8 mouse cellular contexts compared by ENCODE assay signal in the genomic region with DNA sequence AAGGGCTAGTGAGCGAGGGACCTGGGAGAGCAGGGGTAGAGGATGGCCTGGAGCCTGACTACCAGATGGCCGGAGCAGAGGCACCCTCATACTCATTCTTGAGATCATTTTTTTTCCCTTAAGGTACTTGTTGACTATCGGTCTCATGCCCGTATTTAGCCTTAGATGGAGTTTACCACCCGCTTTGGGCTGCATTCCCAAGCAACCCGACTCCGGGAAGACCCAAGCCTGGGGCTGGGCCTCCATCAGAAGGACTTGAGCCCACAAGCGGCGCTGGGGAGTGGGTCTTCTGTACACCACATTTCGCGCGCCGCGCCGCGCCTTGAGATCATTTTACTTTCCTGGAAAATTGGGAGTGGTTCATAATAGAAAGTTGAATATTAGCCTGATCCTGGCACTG.
DNase-seq lines count a peak whose midpoint lies in the region; ATAC-seq and TF ChIP-seq lines count a peak whose summit lies in the region.

No protein-coding gene starts in this region.

- H3K9me3 ChIP-seq in MEL (replicated peaks; ENCODE audit: insufficient read depth, low read length) = no peaks in the 10 kb centered on the region
- H3K9me3 ChIP-seq in lung, embryonic 14.5 days (ENCODE audit: low read depth, low read length) = peaks cover 2% of the 10 kb centered on the region; the same call in 1 of the 2 replicates

- no peaks in the 10 kb centered on the region for H3K36me3 ChIP-seq in MEL (ENCODE audit: control insufficient read depth in 1 of 2, insufficient read depth in 2 of 2, low read length in 2 of 2)
- H3K36me3 ChIP-seq in lung, embryonic 14.5 days (ENCODE audit: insufficient read depth) = no peaks in the 10 kb centered on the region

- peak in 1 of 3 experiments; percentile 22; a peak in 2 of 6 replicates for TF ChIP-seq CTCF in MEL (IDR thresholded peaks at IDR 0.05 in 2 of 3, conservative IDR thresholded peaks at IDR 0.05 in 1 of 3; ENCODE audit: control insufficient read depth in 1 of 3, insufficient read depth in 1 of 3, low read depth in 2 of 3, low read length in 3 of 3, poor library complexity in 1 of 3, severe bottlenecking in 1 of 3)
- TF ChIP-seq CTCF in lung, embryonic 14.5 days (IDR thresholded peaks at IDR 0.05; ENCODE audit: low read depth) = no peak

- peak; percentile 80 to 91 for ATAC-seq in hematopoietic stem cell, adult 5-6 weeks (replicated peaks in 1 of 2; ENCODE audit: insufficient read depth in 1 of 2, low FRiP score in 2 of 2, low TSS enrichment in 1 of 2, low read depth in 1 of 2, poor library complexity in 2 of 2, severe bottlenecking in 2 of 2)
- ATAC-seq in lung, embryonic 14.5 days (ENCODE audit: insufficient read depth) = peak; percentile 93

- no peak overlapping the region for H3K4me2 ChIP-seq in lung, embryonic 14.5 days

- H3K79me2 ChIP-seq in MEL (ENCODE audit: control insufficient read depth, insufficient read depth, low read length, poor library complexity) = no peaks in the 10 kb centered on the region

- no peak for TF ChIP-seq EP300 in MEL (IDR thresholded peaks at IDR 0.05; ENCODE audit: low read depth in 1 of 2, low read length in 2 of 2)

- no peak overlapping the region for H3K4me3 ChIP-seq in MEL (ENCODE audit: control insufficient read depth in 1 of 2, insufficient read depth in 1 of 2, low read depth in 2 of 2, low read length in 2 of 2)
- no peak overlapping the region for H3K4me3 ChIP-seq in lung, embryonic 14.5 days (ENCODE audit: low read depth, low read length)

- 92% methylated on average over 16 of the region's 16 CpGs for WGBS in lung, embryonic 14.5 days

- no peak for TF ChIP-seq RAD21 in MEL (IDR thresholded peaks at IDR 0.05; ENCODE audit: low read depth, low read length)

- H3K27me3 ChIP-seq in MEL (ENCODE audit: control insufficient read depth in 1 of 2, insufficient read depth in 2 of 2, low read length in 2 of 2) = no peaks in the 10 kb centered on the region
- no peaks in the 10 kb centered on the region for H3K27me3 ChIP-seq in lung, embryonic 14.5 days (ENCODE audit: insufficient read depth, low read length)

- H3K9ac ChIP-seq in MEL (ENCODE audit: control insufficient read depth, low read depth, low read length, poor library complexity, severe bottlenecking) = no peak overlapping the region
- no peak overlapping the region for H3K9ac ChIP-seq in lung, embryonic 14.5 days

- no peaks in the 10 kb centered on the region for H3K4me1 ChIP-seq in MEL (ENCODE audit: control insufficient read depth in 1 of 2, insufficient read depth in 2 of 2, low read length in 2 of 2)
- no peaks in the 10 kb centered on the region for H3K4me1 ChIP-seq in lung, embryonic 14.5 days (ENCODE audit: insufficient read depth)

- no peak for TF ChIP-seq POLR2A in MEL (IDR thresholded peaks at IDR 0.05; ENCODE audit: control insufficient read depth in 1 of 2, insufficient read depth in 1 of 2, low read depth in 1 of 2, low read length in 2 of 2, poor library complexity in 1 of 2)

- H3K27ac ChIP-seq in MEL (ENCODE audit: control insufficient read depth, low read depth, low read length) = no peak overlapping the region
- no peak overlapping the region for H3K27ac ChIP-seq in lung, embryonic 14.5 days (ENCODE audit: low read depth)

- DNase-seq in MEL (ENCODE audit: low read depth, low spot score) = peak; percentile 98
- peak; percentile 98 for DNase-seq in cerebellum, adult 18-20 months
- DNase-seq in frontal cortex, adult 2 months (ENCODE audit: extremely low spot score in 1 of 2, low spot score in 1 of 2) = peak; percentile 85 to 99
- DNase-seq in layer of hippocampus, adult 9-10 months (ENCODE audit: low spot score) = peak; percentile 68
- peak; percentile 100 for DNase-seq in lung, embryonic 14.5 days
- DNase-seq in retina, adult 2 months (ENCODE audit: low read depth, low spot score) = peak; percentile 87
- DNase-seq in thymus, postnatal 36 days = peak; percentile 81 to 85

TF ChIP-seq in MEL, 35 proteins besides CTCF, POLR2A, EP300 and RAD21:
- TF ChIP-seq SIN3A (IDR thresholded peaks at IDR 0.05; ENCODE audit: low read length) (no peak), BHLHE40 (IDR thresholded peaks at IDR 0.05; ENCODE audit: borderline replicate concordance, low read depth, low read length) (no peak), KAT2A (conservative IDR thresholded peaks at IDR 0.05; ENCODE audit: low read depth, low read length) (no peak), NELFE (IDR thresholded peaks at IDR 0.05; ENCODE audit: low read depth, low read length) (no peak), HCFC1 (IDR thresholded peaks at IDR 0.05; ENCODE audit: low read depth, low read length) (no peak), TCF12 (IDR thresholded peaks at IDR 0.05; ENCODE audit: low read depth, low read length) (no peak)
